Mouse (Mus musculus) erythroblast, embryonic 14.5 days (primary cell): Measurements from ENCODE around the gene Sorbs1.

Experiments
- GATA1 ChIP-seq: IDR thresholded peaks from 2 replicates; pipeline ENCODE4 v1.6.1; 2012; ENCODE audit warnings: low read length, inconsistent platforms, mixed read lengths
- TAL1 ChIP-seq: IDR thresholded peaks from 3 replicates; pipeline ENCODE4 v1.6.1; 2012; ENCODE audit warnings: low read length, inconsistent platforms, mixed read lengths

GRCm38 (mm10) chr19:40410109-40410508 lies 103.5 kb downstream of the Sorbs1 start:
- no peak for TF ChIP-seq TAL1
- no peak for TF ChIP-seq GATA1
